Mouse (Mus musculus) MEL (cell line): Measurements from ENCODE around the gene Snrpn. TPM values are rescaled to one million over a fixed set of nuclear protein-coding genes. Genes with fewer than 3 reads are reported as not detected.

ENCODE experiments used
- DNase-seq: peaks from one replicate; pipeline ENCODE4 v3.0.0; 2011; ENCODE audit warnings: low read depth, low spot score
- H3K27ac ChIP-seq: 2 replicates; pipeline ENCODE4 v1.5.1; 2012; ENCODE audit warnings: low read depth, mild to moderate bottlenecking, control low read depth, low read length, moderate library complexity; ENCODE audit not compliant: control insufficient read depth
- H3K27me3 ChIP-seq, 2 experiments: fragments of 150-350 bp in 1 of 2; sonication (generic) in 1 of 2; 2 replicates each; pipeline ENCODE4 v1.6.1; 2012; ENCODE audit warnings: low read length in 2 of 2, mild to moderate bottlenecking in 2 of 2, improper control_type of control experiment in 1 of 2, moderate library complexity in 1 of 2; ENCODE audit not compliant: insufficient read depth in 2 of 2, control insufficient read depth in 1 of 2
- H3K36me3 ChIP-seq, 2 experiments: 2 replicates each; pipeline ENCODE4 v1.6.1; 2012 to 2014; ENCODE audit warnings: low read length in 2 of 2, improper control_type of control experiment in 1 of 2, inconsistent platforms in 1 of 2, mild to moderate bottlenecking in 1 of 2; ENCODE audit not compliant: insufficient read depth in 2 of 2, control insufficient read depth in 1 of 2
- H3K4me1 ChIP-seq, 2 experiments: fragments of 150-350 bp in 1 of 2; sonication (generic) in 1 of 2; 2 replicates each; pipeline ENCODE4 v1.6.1; 2012; ENCODE audit warnings: low read length in 2 of 2, improper control_type of control experiment in 1 of 2, mild to moderate bottlenecking in 1 of 2; ENCODE audit not compliant: insufficient read depth in 2 of 2, control insufficient read depth in 1 of 2
- H3K4me3 ChIP-seq, 2 experiments: fragments of 150-350 bp in 1 of 2; sonication (generic) in 1 of 2; 2 replicates each; pipeline ENCODE4 v1.5.1; 2012; ENCODE audit warnings: low read depth in 2 of 2, low read length in 2 of 2, mild to moderate bottlenecking in 2 of 2, moderate library complexity in 2 of 2, control low read depth in 1 of 2, improper control_type of control experiment in 1 of 2; ENCODE audit not compliant: control insufficient read depth in 1 of 2, insufficient read depth in 1 of 2
- H3K79me2 ChIP-seq: 2 replicates; pipeline ENCODE4 v1.6.1; 2012; ENCODE audit warnings: mild to moderate bottlenecking, low read length, moderate library complexity; ENCODE audit not compliant: control insufficient read depth, poor library complexity, insufficient read depth
- H3K9ac ChIP-seq: 2 replicates; pipeline ENCODE4 v1.6.1; 2012; ENCODE audit warnings: low read depth, mild to moderate bottlenecking, control low read depth, low read length, moderate library complexity; ENCODE audit not compliant: control insufficient read depth, poor library complexity, severe bottlenecking
- H3K9me3 ChIP-seq: fragments of 150-350 bp; sonication (generic); replicated peaks from 2 replicates; pipeline ENCODE4 v1.6.1; 2012; ENCODE audit warnings: mild to moderate bottlenecking, low read length, improper control_type of control experiment, moderate library complexity; ENCODE audit not compliant: insufficient read depth
- BHLHE40 ChIP-seq: IDR thresholded peaks from 2 replicates; pipeline ENCODE4 v1.6.1; 2012; ENCODE audit warnings: low read depth, mild to moderate bottlenecking, inconsistent platforms, low read length, improper control_type of control experiment, borderline replicate concordance
- CHD1 ChIP-seq: IDR thresholded peaks from 2 replicates; pipeline ENCODE4 v1.6.1; 2012; ENCODE audit warnings: low read depth, mild to moderate bottlenecking, inconsistent platforms, low read length, improper control_type of control experiment
- CHD2 ChIP-seq: IDR thresholded peaks from 2 replicates; pipeline ENCODE4 v1.6.1; 2011; ENCODE audit warnings: low read length, improper control_type of control experiment
- CTCF ChIP-seq, 3 experiments: IDR thresholded peaks in 2 of 3; conservative IDR thresholded peaks in 1 of 3; 2 replicates each; pipeline ENCODE4 v1.5.1; 2011 to 2012; ENCODE audit warnings: low read length in 3 of 3, low read depth in 2 of 3, mild to moderate bottlenecking in 2 of 3, improper control_type of control experiment in 1 of 3, inconsistent platforms in 1 of 3, mixed read lengths in 1 of 3, moderate library complexity in 1 of 3; ENCODE audit not compliant: control insufficient read depth in 1 of 3, insufficient read depth in 1 of 3, poor library complexity in 1 of 3, severe bottlenecking in 1 of 3
- E2F4 ChIP-seq: IDR thresholded peaks from 2 replicates; pipeline ENCODE4 v1.6.1; 2011; ENCODE audit warnings: low read depth, low read length, improper control_type of control experiment, borderline replicate concordance
- ELF1 ChIP-seq: IDR thresholded peaks from 2 replicates; pipeline ENCODE4 v1.6.1; 2014; ENCODE audit warnings: low read depth, mild to moderate bottlenecking, inconsistent platforms, low read length, improper control_type of control experiment, moderate library complexity
- EP300 ChIP-seq, 2 experiments: IDR thresholded peaks; 2 replicates each; pipeline ENCODE4 v1.6.1; 2011; ENCODE audit warnings: improper control_type of control experiment in 2 of 2, low read length in 2 of 2, low read depth in 1 of 2, mild to moderate bottlenecking in 1 of 2
- GABPA ChIP-seq: IDR thresholded peaks from 2 replicates; pipeline ENCODE4 v1.6.1; 2012; ENCODE audit warnings: low read depth, mild to moderate bottlenecking, inconsistent platforms, low read length, improper control_type of control experiment, moderate library complexity
- GATA1 ChIP-seq: IDR thresholded peaks from 2 replicates; pipeline ENCODE4 v1.6.1; 2011; ENCODE audit warnings: low read depth, low read length, improper control_type of control experiment
- HCFC1 ChIP-seq: IDR thresholded peaks from 2 replicates; pipeline ENCODE4 v1.6.1; 2012; ENCODE audit warnings: low read depth, mild to moderate bottlenecking, inconsistent platforms, low read length, improper control_type of control experiment, moderate library complexity
- JUND ChIP-seq: IDR thresholded peaks from 2 replicates; pipeline ENCODE4 v1.6.1; 2011; ENCODE audit warnings: low read depth, mild to moderate bottlenecking, improper control_type of control experiment, low read length
- KAT2A ChIP-seq: conservative IDR thresholded peaks from 2 replicates; pipeline ENCODE4 v1.6.1; 2012; ENCODE audit warnings: low read depth, low read length, improper control_type of control experiment, inconsistent platforms
- MAFK ChIP-seq: IDR thresholded peaks from 2 replicates; pipeline ENCODE4 v1.6.1; 2011; ENCODE audit warnings: low read depth, mild to moderate bottlenecking, low read length, improper control_type of control experiment, borderline replicate concordance
- MAX ChIP-seq: IDR thresholded peaks from 2 replicates; pipeline ENCODE4 v1.6.1; 2011; ENCODE audit warnings: low read length, improper control_type of control experiment
- MYB ChIP-seq: IDR thresholded peaks from 2 replicates; pipeline ENCODE4 v1.6.1; 2011; ENCODE audit warnings: mild to moderate bottlenecking, low read depth, low read length, improper control_type of control experiment
- NELFE ChIP-seq: IDR thresholded peaks from 2 replicates; pipeline ENCODE4 v1.6.1; 2011; ENCODE audit warnings: low read depth, low read length, improper control_type of control experiment
- NRF1 ChIP-seq: IDR thresholded peaks from 2 replicates; pipeline ENCODE4 v1.6.1; 2014; ENCODE audit warnings: low read depth, mild to moderate bottlenecking, inconsistent platforms, low read length, improper control_type of control experiment, moderate library complexity; ENCODE audit not compliant: poor library complexity, insufficient read depth, severe bottlenecking
- POLR2A ChIP-seq, 2 experiments: IDR thresholded peaks; 2 replicates each; pipeline ENCODE4 v1.6.1; 2011 to 2012; ENCODE audit warnings: low read length in 2 of 2, mild to moderate bottlenecking in 2 of 2, control low read depth in 1 of 2, improper control_type of control experiment in 1 of 2, low read depth in 1 of 2, moderate library complexity in 1 of 2; ENCODE audit not compliant: control insufficient read depth in 1 of 2, insufficient read depth in 1 of 2, poor library complexity in 1 of 2
- POLR2AphosphoS2 ChIP-seq: IDR thresholded peaks from 2 replicates; pipeline ENCODE4 v1.6.1; 2011; ENCODE audit warnings: low read length, improper control_type of control experiment
- RCOR1 ChIP-seq: IDR thresholded peaks from 2 replicates; pipeline ENCODE4 v1.6.1; 2012; ENCODE audit warnings: low read depth, mild to moderate bottlenecking, inconsistent platforms, low read length, improper control_type of control experiment
- SIN3A ChIP-seq: IDR thresholded peaks from 2 replicates; pipeline ENCODE4 v1.6.1; 2012; ENCODE audit warnings: low read length, improper control_type of control experiment, inconsistent platforms
- TAL1 ChIP-seq: IDR thresholded peaks from 2 replicates; pipeline ENCODE4 v1.6.1; 2012; ENCODE audit warnings: mild to moderate bottlenecking, inconsistent platforms, low read length, moderate library complexity, mixed read lengths
- TCF12 ChIP-seq: IDR thresholded peaks from 2 replicates; pipeline ENCODE4 v1.6.1; 2014; ENCODE audit warnings: low read depth, mild to moderate bottlenecking, inconsistent platforms, low read length, improper control_type of control experiment, moderate library complexity
- UBTF ChIP-seq: IDR thresholded peaks from 2 replicates; pipeline ENCODE4 v1.6.1; 2012; ENCODE audit warnings: low read depth, mild to moderate bottlenecking, inconsistent platforms, low read length, improper control_type of control experiment, moderate library complexity, borderline replicate concordance; ENCODE audit not compliant: insufficient read depth
- USF2 ChIP-seq, 2 experiments: IDR thresholded peaks; 2 replicates each; pipeline ENCODE4 v1.6.1; 2011 to 2012; ENCODE audit warnings: improper control_type of control experiment in 2 of 2, low read length in 2 of 2, borderline replicate concordance in 1 of 2, inconsistent platforms in 1 of 2, low read depth in 1 of 2, mild to moderate bottlenecking in 1 of 2; ENCODE audit not compliant: insufficient read depth in 1 of 2
- ZC3H11A ChIP-seq: IDR thresholded peaks from 2 replicates; pipeline ENCODE4 v1.6.1; 2012; ENCODE audit warnings: low read depth, mild to moderate bottlenecking, inconsistent platforms, low read length, improper control_type of control experiment
- ZNF384 ChIP-seq: IDR thresholded peaks from 2 replicates; pipeline ENCODE4 v1.6.1; 2012; ENCODE audit warnings: low read depth, mild to moderate bottlenecking, inconsistent platforms, low read length, improper control_type of control experiment
- polyA plus RNA-seq, 2 experiments: library from polyadenylated mRNA; stranded (reverse) in 1 of 2; unstranded in 1 of 2; fragments of >175 nt in 1 of 2; fragments of >200 nt in 1 of 2; gene quantifications; 2 replicates each; pipeline versions ENCODE4 v1.2.1 to v1.2.4; 2012; ENCODE audit warnings: low replicate concordance in 2 of 2, low read depth in 1 of 2; ENCODE audit not compliant: insufficient read length in 2 of 2, insufficient read depth in 1 of 2, missing spikeins in 1 of 2
- total RNA-seq: library from RNA; depleted of rRNA; stranded (reverse); fragments of 300-350 nt; gene quantifications from 2 replicates; pipeline ENCODE4 v1.2.3, GENCODE M21; 2012

Snrpn gene
- total and polyA plus RNA-seq, 3 experiments = not detected

DNA sequence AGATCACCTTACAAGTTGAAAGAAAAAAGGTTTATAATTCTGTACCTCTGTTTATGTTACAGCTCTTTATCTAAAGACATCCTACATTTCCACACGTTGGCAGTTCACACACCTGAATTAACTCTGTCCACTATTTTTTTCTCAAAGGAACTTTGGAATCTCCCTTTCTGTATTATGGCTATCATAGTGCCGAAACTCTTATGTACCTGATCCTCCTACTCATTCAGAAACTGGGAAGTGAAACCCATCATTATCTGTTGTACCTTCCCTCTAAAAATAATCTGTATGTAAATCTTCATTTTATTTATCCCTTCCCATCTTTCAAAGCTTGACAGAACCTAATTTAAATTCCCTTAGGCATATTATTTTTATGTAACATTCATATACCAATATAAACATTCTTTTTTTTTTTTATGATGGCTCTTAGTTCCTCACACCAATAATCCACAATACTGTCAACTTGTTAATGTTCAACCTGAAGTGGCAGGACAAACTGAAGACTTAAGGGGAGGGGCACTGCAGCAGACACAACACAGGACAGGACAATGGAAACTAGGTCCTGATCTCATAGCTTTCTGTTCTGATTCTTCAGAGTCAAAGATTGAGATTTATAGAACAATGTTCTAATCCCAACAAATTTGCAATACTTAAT is 17.5 kb downstream of the Snrpn start:
- no peak for TF ChIP-seq ELF1
- TF ChIP-seq EP300 (IDR thresholded peaks at IDR 0.05; ENCODE audit: low read depth in 1 of 2, low read length in 2 of 2) = no peak
- TF ChIP-seq E2F4 = no peak
- TF ChIP-seq POLR2A (IDR thresholded peaks at IDR 0.05; ENCODE audit: control insufficient read depth in 1 of 2, insufficient read depth in 1 of 2, low read depth in 1 of 2, low read length in 2 of 2, poor library complexity in 1 of 2) = no peak
- no peak for TF ChIP-seq MAFK
- no peak for TF ChIP-seq GATA1
- no peak for TF ChIP-seq NELFE
- TF ChIP-seq TCF12 = no peak
- no peak for TF ChIP-seq NRF1
- no peak for TF ChIP-seq CTCF (IDR thresholded peaks at IDR 0.05 in 2 of 3, conservative IDR thresholded peaks at IDR 0.05 in 1 of 3; ENCODE audit: control insufficient read depth in 1 of 3, insufficient read depth in 1 of 3, low read depth in 2 of 3, low read length in 3 of 3, poor library complexity in 1 of 3, severe bottlenecking in 1 of 3)
- no peak for TF ChIP-seq GABPA
- no peak for TF ChIP-seq CHD1
- no peak for TF ChIP-seq BHLHE40
- TF ChIP-seq POLR2AphosphoS2 = no peak
- TF ChIP-seq MYB = no peak
- TF ChIP-seq TAL1 = no peak
- no peak for TF ChIP-seq USF2 (IDR thresholded peaks at IDR 0.05; ENCODE audit: borderline replicate concordance in 1 of 2, insufficient read depth in 1 of 2, low read depth in 1 of 2, low read length in 2 of 2)
- no peak for TF ChIP-seq KAT2A
- no peak for TF ChIP-seq HCFC1
- TF ChIP-seq CHD2 = no peak
- DNase-seq = no peak
- H3K27ac ChIP-seq = no peak overlapping the region
- no peaks in the 10 kb centered on the region for H3K36me3 ChIP-seq
- no peak overlapping the region for H3K4me3 ChIP-seq
- H3K4me1 ChIP-seq = no peaks in the 10 kb centered on the region
- H3K9me3 ChIP-seq = no peaks in the 10 kb centered on the region
- H3K79me2 ChIP-seq = no peaks in the 10 kb centered on the region
- no peaks in the 10 kb centered on the region for H3K27me3 ChIP-seq
- no peak overlapping the region for H3K9ac ChIP-seq

DNA sequence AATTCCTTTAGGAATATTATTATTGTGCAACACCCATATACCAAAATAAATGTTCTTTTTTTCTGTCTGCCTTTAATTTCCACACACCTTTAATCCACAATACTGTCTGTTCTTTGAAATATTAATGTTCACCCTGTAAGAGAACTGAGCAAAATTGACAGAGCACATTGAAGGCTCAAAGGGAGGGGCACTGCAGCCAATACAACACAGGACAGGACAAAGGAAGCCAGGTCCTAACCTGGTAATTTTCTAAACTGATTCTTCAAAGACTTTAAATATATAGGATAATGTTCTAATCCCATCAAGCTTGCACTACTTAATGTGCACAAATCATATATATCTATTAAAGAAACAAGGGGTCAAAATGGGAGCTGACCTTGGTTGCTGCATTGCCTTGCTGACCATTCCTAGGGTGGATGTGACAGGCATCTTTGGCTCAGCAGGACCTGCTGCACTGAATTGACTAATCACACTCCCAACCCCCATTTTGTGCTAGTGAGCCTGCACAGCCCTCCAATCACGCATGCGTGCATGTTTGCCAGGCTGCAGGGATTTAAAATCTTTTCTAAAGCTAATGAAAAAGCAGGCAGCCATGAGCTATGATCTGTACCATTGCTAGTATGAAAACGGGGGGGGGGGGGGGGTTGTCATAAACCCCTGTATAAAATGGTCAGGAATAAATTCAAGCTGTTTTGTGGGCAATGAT is 42.7 kb downstream of the Snrpn start:
- no peak overlapping the region for H3K9ac ChIP-seq
- no peak overlapping the region for H3K4me3 ChIP-seq
- DNase-seq = no peak
- H3K27me3 ChIP-seq = no peaks in the 10 kb centered on the region
- no peak overlapping the region for H3K27ac ChIP-seq
- H3K36me3 ChIP-seq = no peaks in the 10 kb centered on the region
- TF ChIP-seq CTCF (IDR thresholded peaks at IDR 0.05 in 2 of 3, conservative IDR thresholded peaks at IDR 0.05 in 1 of 3; ENCODE audit: control insufficient read depth in 1 of 3, insufficient read depth in 1 of 3, low read depth in 2 of 3, low read length in 3 of 3, poor library complexity in 1 of 3, severe bottlenecking in 1 of 3) = no peak
- TF ChIP-seq USF2 (IDR thresholded peaks at IDR 0.05; ENCODE audit: borderline replicate concordance in 1 of 2, insufficient read depth in 1 of 2, low read depth in 1 of 2, low read length in 2 of 2) = no peak
- TF ChIP-seq SIN3A = no peak
- TF ChIP-seq GATA1 = no peak
- no peak for TF ChIP-seq TAL1
- no peak for TF ChIP-seq JUND
- TF ChIP-seq RCOR1 = no peak
- TF ChIP-seq UBTF = no peak
- TF ChIP-seq MAX = no peak
- TF ChIP-seq NRF1 = no peak
- no peak for TF ChIP-seq ZC3H11A
- TF ChIP-seq CHD2 = no peak
- TF ChIP-seq NELFE = no peak
- no peak for TF ChIP-seq ZNF384
- no peak for TF ChIP-seq CHD1
- no peak for TF ChIP-seq MAFK
- H3K9me3 ChIP-seq = no peaks in the 10 kb centered on the region
- no peaks in the 10 kb centered on the region for H3K4me1 ChIP-seq
- H3K79me2 ChIP-seq = no peaks in the 10 kb centered on the region
